Mouse (Mus musculus): ENCODE results near the gene Nck2.

Gene Nck2

DNA sequence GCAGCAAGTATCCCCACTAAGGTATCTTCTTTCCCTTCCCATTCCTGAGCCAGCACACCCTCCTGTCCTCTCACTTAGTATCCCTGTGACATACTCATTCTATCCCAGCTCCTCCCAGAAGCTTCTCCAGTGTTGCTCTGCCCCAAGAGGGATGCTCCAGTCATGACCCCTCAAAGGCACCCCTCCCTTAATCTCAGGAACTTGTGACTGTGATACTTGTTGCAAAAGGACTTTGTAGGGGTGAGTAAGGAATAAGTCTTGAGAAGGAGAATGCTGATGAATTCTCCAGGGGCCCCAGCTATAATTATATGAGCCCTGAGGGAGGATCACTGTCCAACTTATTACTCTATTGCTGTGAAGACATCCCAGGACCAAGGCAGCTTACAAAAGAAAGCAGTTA lies 7.8 kb upstream of the Nck2 start:
- DNase-seq = no peak

DNA sequence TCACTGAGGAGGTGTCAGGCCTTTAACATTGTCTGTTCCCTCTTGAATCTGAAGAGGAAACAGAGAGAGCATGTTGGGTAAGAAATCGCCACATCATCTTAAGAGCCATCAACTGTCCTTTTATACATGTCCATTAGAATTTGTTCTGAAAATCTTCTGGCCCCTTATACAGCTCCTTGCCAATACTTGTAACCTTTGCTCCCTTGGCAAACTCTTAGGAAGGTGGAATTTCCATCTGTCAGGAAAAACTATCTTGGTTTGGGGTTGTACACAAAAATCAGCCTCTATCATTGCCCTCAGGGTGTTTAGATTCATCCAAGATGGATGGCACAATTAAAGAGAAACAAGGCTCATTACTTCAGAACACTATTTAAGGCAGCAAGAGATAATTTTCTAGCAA lies 5.1 kb upstream of the Nck2 start:
- no peak for DNase-seq

DNA sequence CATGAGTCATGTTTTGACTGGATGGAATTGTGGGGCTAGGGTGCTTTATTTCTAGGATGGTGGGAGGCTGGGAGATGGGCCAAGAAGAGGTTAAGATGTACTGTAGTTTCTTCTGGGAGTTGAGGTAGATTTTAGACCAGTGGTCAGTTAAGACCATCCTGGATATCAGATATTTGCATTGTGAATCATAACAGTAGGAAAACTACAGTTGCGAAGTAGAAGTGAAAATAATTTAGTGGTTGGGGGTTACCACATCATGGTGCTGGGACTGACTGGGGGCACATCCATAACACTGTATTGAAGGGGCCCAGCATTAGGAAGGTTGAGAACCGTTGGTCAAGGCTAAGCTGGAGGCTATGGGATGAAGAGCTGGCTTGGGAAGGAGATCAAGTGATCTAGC lies 1.8 kb upstream of the Nck2 start:
- DNase-seq = no peak

DNA sequence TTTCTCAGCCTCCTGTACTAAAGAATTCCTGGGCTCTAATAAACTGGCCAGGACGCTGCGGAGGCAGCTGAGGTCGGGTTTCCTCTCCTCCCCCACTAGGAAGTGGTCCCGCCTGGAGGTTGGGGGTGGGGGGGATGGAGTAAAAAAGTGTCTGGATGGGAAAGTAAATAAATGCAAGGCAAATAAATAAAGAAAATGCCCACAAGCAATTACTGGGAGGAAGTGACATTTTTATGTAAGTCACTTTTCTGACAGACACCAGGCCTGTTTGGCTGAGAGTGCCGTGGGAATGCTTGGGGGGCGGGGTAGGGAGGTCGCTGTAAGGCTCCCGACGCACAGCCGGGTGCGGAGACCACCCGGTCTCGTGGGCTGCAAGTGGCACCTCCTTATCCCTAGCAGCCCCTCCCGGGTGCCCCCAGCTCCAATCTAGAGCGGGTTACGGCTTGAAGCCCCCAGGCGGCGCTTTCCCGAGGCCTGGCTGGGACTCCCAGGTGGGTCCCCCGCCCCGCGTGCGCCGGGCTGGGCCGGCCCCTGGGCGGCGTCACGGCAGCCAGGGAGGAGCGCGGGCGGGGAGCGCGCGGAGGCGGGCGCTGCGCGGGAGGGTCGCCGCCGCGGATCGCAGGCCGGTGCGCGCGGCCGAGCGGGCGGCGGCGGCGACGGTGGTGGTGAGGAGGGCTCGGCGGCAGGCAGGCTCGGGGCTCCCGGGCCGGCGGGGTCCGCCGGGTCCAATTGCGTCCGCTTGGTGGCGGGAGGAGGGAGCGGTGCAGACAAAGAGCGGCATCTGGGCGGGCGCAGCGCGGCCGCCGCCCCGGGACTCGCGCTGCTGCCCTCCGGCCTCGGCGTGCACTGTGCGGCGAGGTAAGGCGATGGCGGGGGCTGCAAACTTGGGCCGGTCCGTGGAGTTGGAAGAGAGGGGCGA lies 1.1 kb downstream of the Nck2 start:
- DNase-seq = peak; percentile 73

- DNase-seq = peak; percentile 25
Observed at GRCm38 (mm10) chr1:43446089-43446533, 1.7 kb downstream of the Nck2 start.

GRCm38 (mm10) chr1:43446731-43447601 lies 2.6 kb downstream of the Nck2 start:
- DNase-seq = no peak

GRCm38 (mm10) chr1:43447602-43448287 lies 3.4 kb downstream of the Nck2 start:
- DNase-seq = no peak

GRCm38 (mm10) chr1:43450811-43451210 lies 6.4 kb downstream of the Nck2 start:
- no peak for DNase-seq

GRCm38 (mm10) chr1:43453683-43454082 lies 9.3 kb downstream of the Nck2 start:
- DNase-seq = no peak

DNA sequence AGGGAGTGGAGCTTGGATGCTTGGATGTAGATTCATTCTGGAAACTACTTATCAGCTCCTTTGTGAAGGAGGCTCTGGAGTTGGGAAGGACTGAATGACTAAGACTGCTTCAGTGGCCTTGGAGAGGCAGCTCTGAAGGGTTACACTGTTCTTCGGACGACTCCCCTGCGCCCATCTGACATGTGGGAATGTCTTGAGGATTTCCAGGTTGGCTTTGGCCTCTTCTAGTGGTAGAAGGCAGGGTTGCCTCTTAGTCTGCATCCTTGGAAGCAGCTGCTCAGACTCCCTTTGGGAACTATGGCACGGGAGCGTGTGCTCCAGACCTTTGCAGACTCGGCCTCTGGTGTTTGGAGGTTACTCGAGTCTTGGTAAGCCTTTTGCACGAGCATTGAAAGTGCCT lies 10.4 kb downstream of the Nck2 start:
- no peak for DNase-seq

DNA sequence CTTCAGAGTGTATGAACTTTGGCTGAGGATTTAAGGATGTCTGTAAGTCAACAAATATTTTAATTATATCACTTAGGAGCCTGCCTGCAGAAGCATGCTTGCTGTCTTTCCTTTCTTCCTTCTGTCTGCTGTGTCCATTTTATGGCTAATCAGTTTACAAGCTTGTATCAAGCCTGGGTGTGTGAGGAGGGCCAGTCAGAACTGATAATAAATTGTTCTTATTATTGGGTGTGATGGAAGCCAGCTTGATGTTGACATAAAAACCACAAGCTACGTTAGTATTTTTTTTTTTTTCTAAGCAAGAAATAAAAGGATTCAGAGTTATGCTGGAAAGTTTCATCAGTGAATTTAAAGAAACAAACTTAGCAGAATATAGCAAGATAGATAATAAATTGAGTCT lies 10.8 kb downstream of the Nck2 start:
- DNase-seq = no peak

GRCm38 (mm10) chr1:43457012-43457766 lies 12.8 kb downstream of the Nck2 start:
- no peak for DNase-seq

DNA sequence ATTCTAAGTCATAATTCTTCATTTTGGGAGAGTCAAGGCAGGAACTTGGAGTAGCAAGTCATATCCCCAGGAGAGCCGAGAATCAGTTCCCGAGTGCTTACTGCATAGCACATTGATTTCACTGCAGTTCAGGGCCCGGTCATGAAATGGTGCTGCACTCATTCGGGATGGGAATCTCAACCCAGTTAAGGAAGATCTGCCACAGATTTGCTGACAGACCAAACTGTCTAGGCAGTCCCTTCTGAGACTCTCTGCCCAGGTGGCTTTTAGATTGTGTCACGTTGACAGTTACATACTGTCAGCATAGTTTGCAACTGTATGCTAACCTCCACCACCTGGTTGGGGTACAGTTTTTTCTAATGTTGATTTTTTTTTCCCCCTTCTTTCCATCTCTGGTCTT lies 16.1 kb downstream of the Nck2 start:
- DNase-seq = no peak

- DNase-seq = no peak
Observed at GRCm38 (mm10) chr1:43462666-43463065, 18.3 kb downstream of the Nck2 start.

GRCm38 (mm10) chr1:43463941-43464682 lies 19.7 kb downstream of the Nck2 start:
- DNase-seq = peak; percentile 49

DNA sequence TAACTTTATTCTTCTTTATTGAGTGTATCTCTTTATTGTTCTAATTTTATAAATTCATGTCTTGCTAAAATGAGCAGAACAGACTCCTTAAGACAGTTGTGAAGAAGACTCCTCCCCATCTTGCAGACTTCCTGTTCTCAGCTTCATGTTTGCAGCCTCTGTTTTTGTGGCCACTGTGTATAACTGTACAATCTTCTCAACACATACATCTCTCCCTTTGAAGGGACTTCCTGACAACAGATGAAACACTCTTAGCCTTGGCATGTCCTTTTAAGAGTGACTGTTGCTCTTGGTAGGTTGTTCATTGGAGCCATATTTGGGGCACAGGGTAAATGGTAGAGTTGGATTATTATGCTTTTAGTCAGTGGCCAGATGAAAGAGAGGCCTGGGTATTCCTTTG lies 20.6 kb downstream of the Nck2 start:
- DNase-seq = no peak

GRCm38 (mm10) chr1:43465957-43466624 lies 21.7 kb downstream of the Nck2 start:
- no peak for DNase-seq

DNA sequence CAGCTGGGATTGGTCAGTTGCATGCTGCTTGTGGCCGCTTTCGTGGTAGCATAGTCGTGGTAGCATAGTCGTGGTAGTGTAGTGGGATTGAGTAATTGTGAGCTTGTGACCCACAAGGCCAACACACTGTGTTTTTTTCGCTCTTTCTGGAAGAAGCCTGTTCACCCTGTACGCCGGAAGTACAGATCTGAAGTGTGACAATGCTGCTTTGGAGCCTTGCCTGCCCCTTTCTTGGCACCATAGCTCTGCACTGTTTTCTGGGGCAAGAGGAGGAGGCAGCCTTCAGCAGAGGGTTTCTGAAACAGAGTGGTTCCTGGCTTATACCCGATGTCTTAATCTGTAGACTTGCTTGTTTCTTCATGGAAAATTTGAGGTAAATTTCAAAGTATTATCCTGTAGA lies 23.3 kb downstream of the Nck2 start:
- DNase-seq = no peak

GRCm38 (mm10) chr1:43468207-43468606 lies 23.8 kb downstream of the Nck2 start:
- DNase-seq = no peak

GRCm38 (mm10) chr1:43468978-43469377 lies 24.6 kb downstream of the Nck2 start:
- no peak for DNase-seq
